Mouse (Mus musculus): ENCODE measurements around the gene Cd300ld3.

DNA sequence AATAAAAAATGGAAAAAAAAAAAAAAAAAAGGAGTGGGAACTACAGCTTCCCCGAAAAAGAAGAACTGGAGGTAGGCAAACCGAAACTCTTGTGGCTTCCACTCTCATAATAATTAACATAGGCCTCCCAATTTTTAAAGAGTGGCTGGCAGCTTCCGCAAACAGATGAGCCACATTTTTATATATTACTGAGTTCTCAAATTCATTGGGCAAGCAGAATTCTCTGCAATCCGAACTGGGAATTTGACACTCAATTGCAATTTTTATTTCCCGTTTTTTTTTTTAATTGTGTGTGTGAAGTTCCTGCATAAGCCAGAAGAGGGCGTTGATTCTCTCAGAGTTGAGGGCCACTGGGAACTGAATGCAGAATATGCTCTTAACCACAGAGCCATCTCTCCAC lies 18.6 kb upstream of the Cd300ld3 start:
- TF ChIP-seq CTCF (IDR thresholded peaks at IDR 0.05) (peak; percentile 2; the same call in 1 of the 2 replicates), EP300 (IDR thresholded peaks at IDR 0.05) (no peak)

Data from lung, postnatal 0 days (tissue).